Mouse (Mus musculus): Measurements from ENCODE around the gene Trpm5. TPM values are rescaled to one million over a fixed set of nuclear protein-coding genes. Genes with fewer than 3 reads are reported as not detected.

Gene Trpm5
- polyA plus RNA-seq, 1 experiment from 2014 or later, result 0.68 TPM

GRCm38 (mm10) chr7:143053961-143054611 is 40.4 kb downstream of the Trpm5 start:
- Histone ChIP-seq H3K9me3 (ENCODE audit: control insufficient read depth, low read length) (no peaks in the 10 kb centered on the region), H3K4me1 (ENCODE audit: control insufficient read depth, insufficient read depth, low read length) (peaks cover 13% of the 10 kb centered on the region), H3K36me3 (ENCODE audit: control insufficient read depth, insufficient read depth, low read length) (no peaks in the 10 kb centered on the region), H3K27me3 (ENCODE audit: control insufficient read depth, insufficient read depth, low read length) (no peaks in the 10 kb centered on the region), H3K4me3 (ENCODE audit: low read depth, low read length) (peak overlapping the region; percentile 90), H3K4me2 (ENCODE audit: low read depth) (peak overlapping the region; percentile 94), H3K9ac (ENCODE audit: low read length) (peak overlapping the region; percentile 90; the same call in 1 of the 2 replicates), H3K27ac (ENCODE audit: low read depth, low read length) (no peak overlapping the region)
- DNase-seq (ENCODE audit: low spot score), result no peak
- ATAC-seq (ENCODE audit: insufficient read depth, low FRiP score, low TSS enrichment), result no peak
- WGBS, result 69% methylated on average over 11 of the region's 11 CpGs

GRCm38 (mm10) chr7:143053008-143053899 is 41.2 kb downstream of the Trpm5 start:
- H3K9me3 ChIP-seq (ENCODE audit: control insufficient read depth, low read length), result no peaks in the 10 kb centered on the region
- peak overlapping the region; percentile 90 for H3K9ac ChIP-seq (ENCODE audit: low read length)
- no peaks in the 10 kb centered on the region for H3K27me3 ChIP-seq (ENCODE audit: control insufficient read depth, insufficient read depth, low read length)
- WGBS, result under 1% methylated on average over 46 of the region's 46 CpGs
- H3K4me3 ChIP-seq (ENCODE audit: low read depth, low read length), result peak overlapping the region; percentile 90
- H3K4me2 ChIP-seq (ENCODE audit: low read depth), result peak overlapping the region; percentile 94
- H3K4me1 ChIP-seq (ENCODE audit: control insufficient read depth, insufficient read depth, low read length), result peaks cover 13% of the 10 kb centered on the region
- H3K27ac ChIP-seq (ENCODE audit: low read depth, low read length), result peak overlapping the region; percentile 72; the same call in 1 of the 2 replicates
- ATAC-seq (ENCODE audit: insufficient read depth, low FRiP score, low TSS enrichment) (peak; percentile 69), DNase-seq (ENCODE audit: low spot score) (peak; percentile 72)
- no peaks in the 10 kb centered on the region for H3K36me3 ChIP-seq (ENCODE audit: control insufficient read depth, insufficient read depth, low read length)

GRCm38 (mm10) chr7:143052626-143053007 is 41.8 kb downstream of the Trpm5 start, which contains the start of gene Cd81:
TSS of gene Cd81 (plus strand) at chr7:143052739.
- no peaks in the 10 kb centered on the region for H3K9me3 ChIP-seq (ENCODE audit: control insufficient read depth, low read length)
- H3K27ac ChIP-seq (ENCODE audit: low read depth, low read length), result peak within 1 kb of the TSS; percentile 72; the same call in 1 of the 2 replicates
- H3K4me2 ChIP-seq (ENCODE audit: low read depth), result peak within 1 kb of the TSS; percentile 94
- H3K36me3 ChIP-seq (ENCODE audit: control insufficient read depth, insufficient read depth, low read length), result no peaks in the 10 kb centered on the region
- WGBS, result under 1% methylated on average over 36 of the region's 37 CpGs
- peaks cover 13% of the 10 kb centered on the region for H3K4me1 ChIP-seq (ENCODE audit: control insufficient read depth, insufficient read depth, low read length)
- no peaks in the 10 kb centered on the region for H3K27me3 ChIP-seq (ENCODE audit: control insufficient read depth, insufficient read depth, low read length)
- DNase-seq (ENCODE audit: low spot score), result peak; percentile 89
- H3K9ac ChIP-seq (ENCODE audit: low read length), result peak within 1 kb of the TSS; percentile 90
- ATAC-seq (ENCODE audit: insufficient read depth, low FRiP score, low TSS enrichment), result peak; percentile 91
- peak within 1 kb of the TSS; percentile 90 for H3K4me3 ChIP-seq (ENCODE audit: low read depth, low read length)

- ATAC-seq (ENCODE audit: insufficient read depth, low FRiP score, low TSS enrichment) (no peak), DNase-seq (ENCODE audit: low spot score) (no peak)
- H3K36me3 ChIP-seq (ENCODE audit: control insufficient read depth, insufficient read depth, low read length), result no peaks in the 10 kb centered on the region
- 68% methylated on average over 2 of the region's 2 CpGs for WGBS
- no peak overlapping the region for H3K9ac ChIP-seq (ENCODE audit: low read length)
- H3K4me2 ChIP-seq (ENCODE audit: low read depth), result no peak overlapping the region
- no peak overlapping the region for H3K4me3 ChIP-seq (ENCODE audit: low read depth, low read length)
- H3K27ac ChIP-seq (ENCODE audit: low read depth, low read length), result no peak overlapping the region
- H3K27me3 ChIP-seq (ENCODE audit: control insufficient read depth, insufficient read depth, low read length), result no peaks in the 10 kb centered on the region
- H3K4me1 ChIP-seq (ENCODE audit: control insufficient read depth, insufficient read depth, low read length), result peaks cover 13% of the 10 kb centered on the region
- H3K9me3 ChIP-seq (ENCODE audit: control insufficient read depth, low read length), result no peaks in the 10 kb centered on the region
Observed at GRCm38 (mm10) chr7:143051316-143051715, 43.1 kb downstream of the Trpm5 start.

GRCm38 (mm10) chr7:143049841-143050816 is 44.3 kb downstream of the Trpm5 start:
- Histone ChIP-seq H3K27ac (ENCODE audit: low read depth, low read length) (no peak overlapping the region), H3K4me2 (ENCODE audit: low read depth) (no peak overlapping the region), H3K9me3 (ENCODE audit: control insufficient read depth, low read length) (no peaks in the 10 kb centered on the region), H3K36me3 (ENCODE audit: control insufficient read depth, insufficient read depth, low read length) (no peaks in the 10 kb centered on the region), H3K4me1 (ENCODE audit: control insufficient read depth, insufficient read depth, low read length) (peaks cover 11% of the 10 kb centered on the region), H3K27me3 (ENCODE audit: control insufficient read depth, insufficient read depth, low read length) (no peaks in the 10 kb centered on the region), H3K9ac (ENCODE audit: low read length) (no peak overlapping the region), H3K4me3 (ENCODE audit: low read depth, low read length) (no peak overlapping the region)
- DNase-seq (ENCODE audit: low spot score) (no peak), ATAC-seq (ENCODE audit: insufficient read depth, low FRiP score, low TSS enrichment) (no peak)
- WGBS, result 93% methylated on average over 3 of the region's 3 CpGs

- peaks cover 7% of the 10 kb centered on the region; the same call in 1 of the 2 replicates for H3K4me1 ChIP-seq (ENCODE audit: control insufficient read depth, insufficient read depth, low read length)
- no peaks in the 10 kb centered on the region for H3K36me3 ChIP-seq (ENCODE audit: control insufficient read depth, insufficient read depth, low read length)
- DNase-seq (ENCODE audit: low spot score) (no peak), ATAC-seq (ENCODE audit: insufficient read depth, low FRiP score, low TSS enrichment) (no peak)
- no peak overlapping the region for H3K4me2 ChIP-seq (ENCODE audit: low read depth)
- WGBS, result 72% methylated on average over 3 of the region's 3 CpGs
- no peak overlapping the region for H3K4me3 ChIP-seq (ENCODE audit: low read depth, low read length)
- H3K9ac ChIP-seq (ENCODE audit: low read length), result no peak overlapping the region
- no peaks in the 10 kb centered on the region for H3K27me3 ChIP-seq (ENCODE audit: control insufficient read depth, insufficient read depth, low read length)
- no peaks in the 10 kb centered on the region for H3K9me3 ChIP-seq (ENCODE audit: control insufficient read depth, low read length)
- no peak overlapping the region for H3K27ac ChIP-seq (ENCODE audit: low read depth, low read length)
Observed at GRCm38 (mm10) chr7:143049331-143049730, 45.1 kb downstream of the Trpm5 start.

GRCm38 (mm10) chr7:143046358-143046757 is 48.1 kb downstream of the Trpm5 start:
- Histone ChIP-seq H3K4me1 (ENCODE audit: control insufficient read depth, insufficient read depth, low read length) (no peaks in the 10 kb centered on the region), H3K9ac (ENCODE audit: low read length) (no peak overlapping the region), H3K27me3 (ENCODE audit: control insufficient read depth, insufficient read depth, low read length) (no peaks in the 10 kb centered on the region), H3K27ac (ENCODE audit: low read depth, low read length) (no peak overlapping the region), H3K4me2 (ENCODE audit: low read depth) (no peak overlapping the region), H3K9me3 (ENCODE audit: control insufficient read depth, low read length) (no peaks in the 10 kb centered on the region), H3K36me3 (ENCODE audit: control insufficient read depth, insufficient read depth, low read length) (no peaks in the 10 kb centered on the region), H3K4me3 (ENCODE audit: low read depth, low read length) (no peak overlapping the region)
- no peak for ATAC-seq (ENCODE audit: insufficient read depth, low FRiP score, low TSS enrichment)
- no peak for DNase-seq (ENCODE audit: low spot score)
- WGBS, result 82% methylated on average over 7 of the region's 7 CpGs

- H3K4me2 ChIP-seq (ENCODE audit: low read depth), result no peak overlapping the region
- no peaks in the 10 kb centered on the region for H3K27me3 ChIP-seq (ENCODE audit: control insufficient read depth, insufficient read depth, low read length)
- ATAC-seq (ENCODE audit: insufficient read depth, low FRiP score, low TSS enrichment), result no peak
- no peaks in the 10 kb centered on the region for H3K4me1 ChIP-seq (ENCODE audit: control insufficient read depth, insufficient read depth, low read length)
- H3K27ac ChIP-seq (ENCODE audit: low read depth, low read length), result no peak overlapping the region
- no peak overlapping the region for H3K4me3 ChIP-seq (ENCODE audit: low read depth, low read length)
- no peaks in the 10 kb centered on the region for H3K9me3 ChIP-seq (ENCODE audit: control insufficient read depth, low read length)
- no peaks in the 10 kb centered on the region for H3K36me3 ChIP-seq (ENCODE audit: control insufficient read depth, insufficient read depth, low read length)
- no peak for DNase-seq (ENCODE audit: low spot score)
- H3K9ac ChIP-seq (ENCODE audit: low read length), result no peak overlapping the region
Observed at GRCm38 (mm10) chr7:143044826-143045206, 49.6 kb downstream of the Trpm5 start.
